Mouse (Mus musculus) heart, adult 2 months (tissue): ENCODE data around the gene Ddt.

Source experiments
- CTCF ChIP-seq: fragments of 200-600 bp; IDR thresholded peaks from 2 replicates; pipeline ENCODE4 v1.8.1; 2022; ENCODE audit warnings: antibody characterized with exemption, mild to moderate bottlenecking, moderate library complexity
- EP300 ChIP-seq: fragments of 200-500 bp; IDR thresholded peaks from 2 replicates; pipeline ENCODE4 v1.6.1; 2011; ENCODE audit warnings: low read depth, low read length, control low read depth; ENCODE audit not compliant: insufficient read depth
- POLR2A ChIP-seq: fragments of 200-500 bp; IDR thresholded peaks from 2 replicates; pipeline ENCODE4 v1.6.1; 2011; ENCODE audit warnings: mild to moderate bottlenecking, low read depth, low read length, control low read depth; ENCODE audit not compliant: insufficient read depth

DNA sequence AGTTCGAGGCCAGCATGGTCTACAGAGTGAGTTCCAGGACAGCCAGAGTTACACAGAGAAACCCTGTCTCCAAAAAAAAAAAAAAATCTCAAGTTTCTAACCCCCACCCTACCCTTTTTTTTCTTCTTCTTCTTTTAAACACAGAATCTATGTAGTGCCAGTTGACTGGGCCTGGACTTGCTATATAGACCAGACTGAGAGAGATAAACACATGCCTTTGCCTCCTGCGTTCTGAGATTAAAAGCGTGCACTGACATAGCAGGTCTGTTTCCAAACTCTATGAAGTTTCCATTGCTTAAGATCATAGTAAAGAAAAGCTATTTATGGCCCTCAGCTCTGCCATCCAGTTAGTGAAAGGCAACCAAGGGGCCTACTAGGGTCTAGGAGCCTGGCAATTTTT is 10.8 kb downstream of the Ddt start:
- TF ChIP-seq EP300 (no peak), POLR2A (no peak), CTCF (no peak)
